Mouse (Mus musculus) erythroblast, embryonic 14.5 days (primary cell): Measurements from ENCODE around the gene Prima1.

Experiments used
- GATA1 ChIP-seq: IDR thresholded peaks from 2 replicates; pipeline ENCODE4 v1.6.1; 2012; ENCODE audit warnings: low read length, inconsistent platforms, mixed read lengths
- TAL1 ChIP-seq: IDR thresholded peaks from 3 replicates; pipeline ENCODE4 v1.6.1; 2012; ENCODE audit warnings: low read length, inconsistent platforms, mixed read lengths

- TF ChIP-seq TAL1 (no peak), GATA1 (no peak)
Measured at GRCm38 (mm10) chr12:103226121-103226520, 15.8 kb downstream of the Prima1 start.
